Comparison of ENCODE assay signal across 22 mouse cellular contexts in genomic region chr11:7561437-7561836, GRCm38 (mm10).
DNase-seq lines count a peak whose midpoint lies in the region; ATAC-seq and TF ChIP-seq lines count a peak whose summit lies in the region.
"Had no signal": no experiment of that assay in that cellular context is flagged by ENCODE, and none has a peak within 500 bp of the region (broad histone marks: within the 10 kb centered on the region; RNA-seq: fewer than 3 reads in every experiment).

No protein-coding gene starts in this region.

- H3K27ac ChIP-seq in intestine, embryonic 15.5 days, result no peak overlapping the region
- H3K27ac ChIP-seq in intestine, postnatal 0 days (ENCODE audit: low read depth, low read length), result no peak overlapping the region
- H3K27ac ChIP-seq: embryonic facial prominence, embryonic 12.5 days; forebrain, embryonic 13.5 days; gastrocnemius, adult 2 months; hindbrain, embryonic 10.5 days; hindbrain, embryonic 14.5 days had no signal

- no peaks in the 10 kb centered on the region for H3K4me1 ChIP-seq in intestine, embryonic 15.5 days (replicated peaks)
- H3K4me1 ChIP-seq in intestine, postnatal 0 days (replicated peaks; ENCODE audit: control insufficient read depth, insufficient read depth, low read length), result no peaks in the 10 kb centered on the region
- H3K4me1 ChIP-seq: embryonic facial prominence, embryonic 12.5 days; forebrain, embryonic 13.5 days; heart, embryonic 12.5 days; hindbrain, embryonic 10.5 days had no signal

- no peaks in the 10 kb centered on the region for H3K36me3 ChIP-seq in intestine, embryonic 15.5 days
- no peaks in the 10 kb centered on the region for H3K36me3 ChIP-seq in intestine, postnatal 0 days (ENCODE audit: control insufficient read depth, insufficient read depth)
- H3K36me3 ChIP-seq: embryonic facial prominence, embryonic 12.5 days; G1E; heart, embryonic 12.5 days; hindbrain, embryonic 10.5 days had no signal

- H3K9me3 ChIP-seq in intestine, embryonic 15.5 days, result no peaks in the 10 kb centered on the region
- no peaks in the 10 kb centered on the region for H3K9me3 ChIP-seq in intestine, postnatal 0 days (ENCODE audit: control insufficient read depth)
- H3K9me3 ChIP-seq: embryonic facial prominence, embryonic 12.5 days; forebrain, embryonic 13.5 days; G1E; heart, embryonic 12.5 days; hindbrain, embryonic 10.5 days had no signal

- no peak overlapping the region for H3K4me2 ChIP-seq in intestine, embryonic 15.5 days (replicated peaks)
- H3K4me2 ChIP-seq in intestine, postnatal 0 days (replicated peaks; ENCODE audit: low read depth), result no peak overlapping the region
- H3K4me2 ChIP-seq: embryonic facial prominence, embryonic 12.5 days; forebrain, embryonic 13.5 days; heart, embryonic 12.5 days; hindbrain, embryonic 14.5 days had no signal

- H3K27me3 ChIP-seq in intestine, embryonic 15.5 days (replicated peaks), result no peaks in the 10 kb centered on the region
- H3K27me3 ChIP-seq in intestine, postnatal 0 days (replicated peaks; ENCODE audit: control insufficient read depth, insufficient read depth, low read length), result no peaks in the 10 kb centered on the region
- H3K27me3 ChIP-seq: CH12.LX; embryonic facial prominence, embryonic 12.5 days; forebrain, embryonic 13.5 days; heart, embryonic 12.5 days had no signal

- DNase-seq in retina, postnatal 1 day, result peak; percentile 14
- DNase-seq in retina, embryonic 14.5 days (ENCODE audit: low spot score), result no peak
- DNase-seq in 3T3-L1 (ENCODE audit: low read depth, low spot score) (peak; percentile 14), R1 (ENCODE audit: low read depth, low spot score) (peak; percentile 9)
- no peak for DNase-seq in cerebellum, postnatal 10 days
- DNase-seq in cerebellum, adult 11 months, result no peak
- DNase-seq: adrenal gland, postnatal 10 days; cerebellum, adult 18-20 months; cerebellum, adult 9-11 months; embryo, embryonic 11 days; forebrain, postnatal 0 days; gastrocnemius, adult 2 months; gastrocnemius, postnatal 25 days had no signal

- no peak overlapping the region for H3K4me3 ChIP-seq in intestine, embryonic 15.5 days (replicated peaks)
- H3K4me3 ChIP-seq in intestine, postnatal 0 days (ENCODE audit: low read depth, low read length), result no peak overlapping the region
- H3K4me3 ChIP-seq: embryonic facial prominence, embryonic 12.5 days; forebrain, embryonic 13.5 days; gastrocnemius, adult 2 months; heart, embryonic 12.5 days; hindbrain, embryonic 10.5 days had no signal

- 64% methylated on average over 1 of the region's 1 CpGs for WGBS in intestine, embryonic 15.5 days
- WGBS in intestine, postnatal 0 days, result 33% methylated on average over 1 of the region's 1 CpGs

- no peak overlapping the region for H3K9ac ChIP-seq in intestine, embryonic 15.5 days
- no peak overlapping the region for H3K9ac ChIP-seq in intestine, postnatal 0 days (ENCODE audit: low read depth, low read length)
- H3K9ac ChIP-seq: embryonic facial prominence, embryonic 12.5 days; forebrain, embryonic 13.5 days; forebrain, postnatal 0 days; heart, embryonic 12.5 days; hindbrain, embryonic 14.5 days had no signal

- ATAC-seq in intestine, embryonic 15.5 days, result peak; percentile 34; the same call in 1 of the 2 replicates
- no peak for ATAC-seq in intestine, postnatal 0 days
- ATAC-seq: forebrain, embryonic 13.5 days; forebrain, postnatal 0 days had no signal

- no peak for TF ChIP-seq CTCF in intestine, postnatal 0 days (IDR thresholded peaks at IDR 0.05; ENCODE audit: low read depth)

Comparison
In these comparisons a context has a peak if more than half of its experiments do, and no peak if none do; other contexts are left out.
1. DNase-seq: peak in retina, postnatal 1 day (single experiment), 3T3-L1 (single experiment) and R1 (single experiment); none in retina, embryonic 14.5 days (single experiment), cerebellum, postnatal 10 days (0 of 2) and cerebellum, adult 11 months (single experiment).